Mouse (Mus musculus) megakaryocyte progenitor cell, adult 5-6 weeks (primary cell): ENCODE measurements around the gene Areg. TPM values are rescaled to one million over a fixed set of nuclear protein-coding genes. Genes with fewer than 3 reads are reported as not detected.

Experiments
- ATAC-seq: replicated peaks from 2 replicates; pipeline ENCODE4 v1.8.0; 2016; ENCODE audit warnings: mild to moderate bottlenecking, moderate TSS enrichment, inconsistent platforms; ENCODE audit not compliant: poor library complexity
- total RNA-seq, 2 experiments: library from RNA; stranded (forward) in 1 of 2; stranded (reverse) in 1 of 2; fragments of 157-497, 149-512 nt in 1 of 2; fragments of 200-1000 nt in 1 of 2; gene quantifications; 2 replicates each; pipeline versions ENCODE4 v1.2.3 to v1.2.4; 2015 to 2017

The Areg gene
- total RNA-seq, 2 experiments from 2014 or later = not detected

DNA sequence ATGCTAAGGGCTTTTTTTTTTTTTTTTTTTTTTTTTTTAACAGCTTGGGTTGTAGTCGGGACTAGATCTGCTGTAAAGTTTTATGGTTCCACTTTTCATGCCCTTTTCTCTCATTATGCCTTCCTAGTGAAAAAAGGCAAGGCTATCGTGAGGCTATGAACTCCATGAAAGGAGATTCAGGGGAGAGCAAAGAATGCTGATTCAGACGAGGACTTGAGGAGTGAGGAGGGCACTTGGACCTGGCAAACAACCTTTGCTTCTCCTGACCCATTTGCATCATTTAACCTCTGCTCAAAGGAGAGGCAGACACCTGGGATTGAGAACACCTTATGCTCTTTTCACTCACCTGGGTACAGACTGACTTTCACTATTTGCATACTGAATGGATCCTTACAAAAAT is 17.8 kb downstream of the Areg start:
- ATAC-seq = no peak

DNA sequence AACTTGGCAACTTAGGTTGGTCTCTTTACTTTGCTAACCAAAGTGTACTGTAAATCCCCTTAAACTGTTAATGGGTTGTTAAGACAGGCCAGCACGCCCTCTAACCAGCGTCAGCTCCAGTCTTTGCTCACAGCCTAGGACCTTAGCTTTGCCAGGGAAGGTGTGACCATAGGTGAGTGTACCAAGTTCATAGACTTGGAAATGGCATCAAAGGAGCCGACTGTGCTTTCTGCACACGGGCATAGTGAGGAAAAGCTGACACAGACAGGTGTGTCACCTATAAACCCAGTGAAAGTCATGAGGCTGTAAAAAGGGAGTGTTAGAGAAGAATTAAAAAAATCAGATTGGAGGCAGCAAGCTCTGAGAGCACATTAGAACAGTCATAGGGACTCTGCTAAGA is 23.4 kb downstream of the Areg start:
- ATAC-seq = no peak

GRCm38 (mm10) chr5:91166601-91167000 is 27.2 kb downstream of the Areg start:
- no peak for ATAC-seq

DNA sequence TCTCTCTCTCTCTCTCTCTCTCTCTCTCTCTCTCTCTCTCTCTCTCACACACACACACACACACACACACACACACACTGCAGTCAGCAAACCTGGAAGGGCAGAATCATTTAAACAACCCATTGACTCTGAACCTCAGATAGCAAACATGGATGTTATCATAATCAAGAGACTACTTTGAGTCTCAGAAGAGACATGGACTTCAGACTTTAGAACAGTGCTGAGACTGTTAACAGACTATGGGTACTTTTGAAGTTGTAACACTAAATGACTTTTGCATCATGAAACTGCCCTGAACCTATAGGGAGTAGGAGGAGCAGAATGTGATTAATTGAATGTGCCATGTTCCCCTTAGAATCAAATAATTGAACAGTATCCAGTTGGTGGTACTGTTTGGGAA is 37.0 kb downstream of the Areg start:
- ATAC-seq = no peak

GRCm38 (mm10) chr5:91194572-91194971 is 55.2 kb downstream of the Areg start:
- no peak for ATAC-seq

Other genes starting within 250 kb of the Areg start
- gene Cxcl1, start 248.4 kb upstream of the Areg start, total RNA-seq (2015) = not detected in 2 replicates
- gene Cxcl1, start 248.4 kb upstream of the Areg start, total RNA-seq (2017) = not detected in 2 replicates
- gene Cxcl2, start 235.7 kb upstream of the Areg start, total RNA-seq (2015) = 7.3 and 32.4 TPM in 2 replicates
- gene Cxcl2, start 235.7 kb upstream of the Areg start, total RNA-seq (2017) = 9.4 and 27.4 TPM in 2 replicates
- gene Mthfd2l, start 208.5 kb upstream of the Areg start, total RNA-seq (2015) = 12.6 and 14.6 TPM in 2 replicates
- gene Mthfd2l, start 208.5 kb upstream of the Areg start, total RNA-seq (2017) = 5.8 and 10.6 TPM in 2 replicates
- gene Epgn, start 112.1 kb upstream of the Areg start, total RNA-seq (2015) = 0.20 TPM in 1 of 2 replicates, not detected in the other
- 0.29 TPM in 1 of 2 replicates, not detected in the other for gene Epgn, start 112.1 kb upstream of the Areg start, total RNA-seq (2017)
- gene Ereg, start 65.0 kb upstream of the Areg start, total RNA-seq (2015) = not detected in 2 replicates
- gene Ereg, start 65.0 kb upstream of the Areg start, total RNA-seq (2017) = not detected in 2 replicates